Mouse (Mus musculus): ENCODE data around the gene Akr1a1. TPM values are rescaled to one million over a fixed set of nuclear protein-coding genes. Genes with fewer than 3 reads are reported as not detected.
"Not testable (repeated sequence)": the region's sequence is repeated elsewhere in the genome, so short reads cannot be mapped to it uniquely, and the experiment has no call there.

Akr1a1 gene
- 774 and 800 TPM in 2 replicates for polyA plus RNA-seq (2015; fragmentation: Nextera tagmentation; extraction: Ambion mirVana)

GRCm38 (mm10) chr4:116650924-116651796, at the start of gene Akr1a1:
TSS of gene Akr1a1 (minus strand) at chr4:116651680.
- Histone ChIP-seq H3K9me3 (no peaks in the 10 kb centered on the region), H3K4me2 (replicated peaks) (peak within 1 kb of the TSS; percentile 92), H3K36me3 (peaks cover 34% of the 10 kb centered on the region), H3K9ac (peak within 1 kb of the TSS; percentile 97), H3K27me3 (no peaks in the 10 kb centered on the region), H3K4me1 (peaks cover 28% of the 10 kb centered on the region), H3K4me3 (peak within 1 kb of the TSS; percentile 92), H3K27ac (peak within 1 kb of the TSS; percentile 93)
- ATAC-seq (ENCODE audit: low FRiP score, low read depth), result peak; percentile 100
- under 1% methylated on average over 39 of the region's 39 CpGs for WGBS

- no peak overlapping the region for H3K9ac ChIP-seq
- no peaks in the 10 kb centered on the region for H3K27me3 ChIP-seq
- peaks cover 62% of the 10 kb centered on the region for H3K36me3 ChIP-seq
- WGBS, result 81% methylated on average over 1 of the region's 1 CpGs
- H3K4me2 ChIP-seq (replicated peaks), result no peak overlapping the region
- no peak for ATAC-seq (ENCODE audit: low FRiP score, low read depth)
- no peak overlapping the region for H3K27ac ChIP-seq
- H3K4me1 ChIP-seq, result no peaks in the 10 kb centered on the region
- no peaks in the 10 kb centered on the region for H3K9me3 ChIP-seq
- no peak overlapping the region for H3K4me3 ChIP-seq
These were observed 49.5 kb upstream of the Akr1a1 start for GRCm38 (mm10) chr4:116700964-116701363.

- H3K36me3 ChIP-seq, result peaks cover 78% of the 10 kb centered on the region
- H3K9ac ChIP-seq, result no peak overlapping the region
- H3K27ac ChIP-seq, result no peak overlapping the region
- WGBS, result 89% methylated on average over 2 of the region's 2 CpGs
- H3K4me3 ChIP-seq, result no peak overlapping the region
- H3K27me3 ChIP-seq, result no peaks in the 10 kb centered on the region
- H3K4me1 ChIP-seq, result no peaks in the 10 kb centered on the region
- ATAC-seq (ENCODE audit: low FRiP score, low read depth), result no peak
- H3K9me3 ChIP-seq, result no peaks in the 10 kb centered on the region
- no peak overlapping the region for H3K4me2 ChIP-seq (replicated peaks)
These were observed 47.3 kb upstream of the Akr1a1 start for GRCm38 (mm10) chr4:116698693-116699342.

GRCm38 (mm10) chr4:116693785-116694184, 42.3 kb upstream of the Akr1a1 start:
- Histone ChIP-seq H3K4me1 (no peaks in the 10 kb centered on the region), H3K27ac (no peak overlapping the region), H3K9ac (no peak overlapping the region), H3K4me2 (replicated peaks) (no peak overlapping the region), H3K9me3 (no peaks in the 10 kb centered on the region), H3K4me3 (no peak overlapping the region), H3K27me3 (no peaks in the 10 kb centered on the region), H3K36me3 (peaks cover 90% of the 10 kb centered on the region)
- no peak for ATAC-seq (ENCODE audit: low FRiP score, low read depth)
- 89% methylated on average over 2 of the region's 2 CpGs for WGBS

GRCm38 (mm10) chr4:116692146-116692545, 40.7 kb upstream of the Akr1a1 start:
- WGBS, result 91% methylated on average over 2 of the region's 2 CpGs
- H3K4me2 ChIP-seq (replicated peaks), result no peak overlapping the region
- ATAC-seq (ENCODE audit: low FRiP score, low read depth), result no peak

GRCm38 (mm10) chr4:116689309-116689876, 37.9 kb upstream of the Akr1a1 start:
- no peak overlapping the region for H3K4me3 ChIP-seq
- no peak overlapping the region for H3K4me2 ChIP-seq (replicated peaks)
- H3K9me3 ChIP-seq, result no peaks in the 10 kb centered on the region
- 91% methylated on average over 4 of the region's 4 CpGs for WGBS
- peaks cover 20% of the 10 kb centered on the region for H3K4me1 ChIP-seq
- H3K36me3 ChIP-seq, result peaks cover 64% of the 10 kb centered on the region
- no peak for ATAC-seq (ENCODE audit: low FRiP score, low read depth)
- H3K27ac ChIP-seq, result no peak overlapping the region
- no peaks in the 10 kb centered on the region for H3K27me3 ChIP-seq
- H3K9ac ChIP-seq, result no peak overlapping the region

More at GRCm38 (mm10) chr4:116692146-116692545, 40.7 kb upstream of the Akr1a1 start:
- Histone ChIP-seq H3K9ac (no peak overlapping the region), H3K4me1 (peaks cover 6% of the 10 kb centered on the region), H3K27ac (no peak overlapping the region), H3K36me3 (peaks cover 88% of the 10 kb centered on the region), H3K4me3 (no peak overlapping the region), H3K9me3 (no peaks in the 10 kb centered on the region), H3K27me3 (no peaks in the 10 kb centered on the region)

- Histone ChIP-seq H3K27ac (no peak overlapping the region), H3K4me3 (peak overlapping the region; percentile 70), H3K36me3 (peaks cover 40% of the 10 kb centered on the region), H3K4me1 (peaks cover 20% of the 10 kb centered on the region), H3K27me3 (no peaks in the 10 kb centered on the region), H3K4me2 (replicated peaks) (peak overlapping the region; percentile 78), H3K9me3 (no peaks in the 10 kb centered on the region), H3K9ac (peak overlapping the region; percentile 87)
- 32% methylated on average over 1 of the region's 1 CpGs for WGBS
- ATAC-seq (ENCODE audit: low FRiP score, low read depth), result no peak
These were observed 35.6 kb upstream of the Akr1a1 start for GRCm38 (mm10) chr4:116687041-116687440.

GRCm38 (mm10) chr4:116685402-116686061, 34.1 kb upstream of the Akr1a1 start, which contains the start of gene Prdx1:
TSS of gene Prdx1 (plus strand) at chr4:116685544.
- Histone ChIP-seq H3K9me3 (no peaks in the 10 kb centered on the region), H3K36me3 (peaks cover 28% of the 10 kb centered on the region), H3K4me1 (peaks cover 20% of the 10 kb centered on the region), H3K9ac (peak within 1 kb of the TSS; percentile 87), H3K4me2 (replicated peaks) (peak within 1 kb of the TSS; percentile 78), H3K27ac (peak within 1 kb of the TSS; percentile 98), H3K27me3 (no peaks in the 10 kb centered on the region), H3K4me3 (peak within 1 kb of the TSS; percentile 70)
- under 1% methylated on average over 56 of the region's 56 CpGs for WGBS
- ATAC-seq (ENCODE audit: low FRiP score, low read depth), result peak; percentile 98

GRCm38 (mm10) chr4:116684665-116685064, 33.2 kb upstream of the Akr1a1 start:
- 64% methylated on average over 2 of the region's 2 CpGs for WGBS
- Histone ChIP-seq H3K4me3 (peak overlapping the region; percentile 70), H3K9me3 (no peaks in the 10 kb centered on the region), H3K36me3 (peaks cover 21% of the 10 kb centered on the region), H3K4me2 (replicated peaks) (peak overlapping the region; percentile 78), H3K27ac (peak overlapping the region; percentile 98), H3K27me3 (no peaks in the 10 kb centered on the region), H3K9ac (peak overlapping the region; percentile 87; the same call in 1 of the 2 replicates), H3K4me1 (peaks cover 20% of the 10 kb centered on the region)
- no peak for ATAC-seq (ENCODE audit: low FRiP score, low read depth)

GRCm38 (mm10) chr4:116683957-116684356, 32.5 kb upstream of the Akr1a1 start:
- Histone ChIP-seq H3K9me3 (no peaks in the 10 kb centered on the region), H3K9ac (no peak overlapping the region), H3K27me3 (no peaks in the 10 kb centered on the region), H3K27ac (no peak overlapping the region), H3K4me2 (replicated peaks) (no peak overlapping the region), H3K4me1 (peaks cover 20% of the 10 kb centered on the region), H3K4me3 (no peak overlapping the region), H3K36me3 (peaks cover 14% of the 10 kb centered on the region)
- ATAC-seq (ENCODE audit: low FRiP score, low read depth), result no peak
- 90% methylated on average over 4 of the region's 4 CpGs for WGBS

- not testable (repeated sequence) for H3K9ac ChIP-seq; H3K27me3 ChIP-seq; H3K4me2 ChIP-seq (replicated peaks); ATAC-seq (ENCODE audit: low FRiP score, low read depth); H3K9me3 ChIP-seq; H3K4me1 ChIP-seq; H3K36me3 ChIP-seq; H3K4me3 ChIP-seq; H3K27ac ChIP-seq
- WGBS, result 85% methylated on average over 4 of the region's 4 CpGs
These were observed 29.0 kb upstream of the Akr1a1 start for GRCm38 (mm10) chr4:116680521-116680920.

Measured in limb, embryonic 13.5 days (tissue).